Mouse (Mus musculus): ENCODE results near the gene Tpm3-rs7.
"Not testable (repeated sequence)": the region's sequence is repeated elsewhere in the genome, so short reads cannot be mapped to it uniquely, and the experiment has no call there.

DNA sequence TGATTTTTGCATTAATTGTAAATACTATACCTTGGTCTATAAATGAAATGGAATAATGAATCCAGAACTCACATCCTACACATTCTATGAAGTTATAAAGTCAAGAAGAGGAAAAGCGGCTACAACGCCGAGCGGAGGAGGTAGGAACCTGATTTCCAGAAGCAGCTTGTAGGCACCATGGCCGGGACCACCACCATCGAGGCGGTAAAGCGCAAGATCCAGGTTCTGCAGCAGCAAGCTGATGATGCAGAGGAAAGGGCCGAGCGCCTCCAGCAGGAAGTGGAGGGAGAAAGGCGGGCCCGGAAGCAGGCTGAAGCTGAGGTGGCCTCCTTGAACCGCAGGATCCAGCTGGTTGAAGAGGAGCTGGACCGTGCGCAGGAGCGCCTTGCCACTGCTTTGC lies at the start of gene Tpm3-rs7:
- not testable (repeated sequence) for TF ChIP-seq POLR2A (IDR thresholded peaks at IDR 0.05; ENCODE audit: borderline replicate concordance, control insufficient read depth, low read depth, low read length); CTCF (IDR thresholded peaks at IDR 0.05; ENCODE audit: control insufficient read depth, insufficient read depth, low read length)

All from bone marrow, adult 2 months (tissue).